Mouse (Mus musculus): ENCODE results near the gene Zkscan14. TPM values are rescaled to one million over a fixed set of nuclear protein-coding genes. Genes with fewer than 3 reads are reported as not detected.
A peak's percentile ranks its signal among the peaks of the same experiment; 100 is the strongest.
"Not testable (repeated sequence)": the region's sequence is repeated elsewhere in the genome, so short reads cannot be mapped to it uniquely, and the experiment has no call there.

Zkscan14 gene
- polyA plus RNA-seq (2014; fragmentation: Nextera tagmentation; extraction: Ambion mirVana) = 8.5 and 9.1 TPM in 2 replicates

DNA sequence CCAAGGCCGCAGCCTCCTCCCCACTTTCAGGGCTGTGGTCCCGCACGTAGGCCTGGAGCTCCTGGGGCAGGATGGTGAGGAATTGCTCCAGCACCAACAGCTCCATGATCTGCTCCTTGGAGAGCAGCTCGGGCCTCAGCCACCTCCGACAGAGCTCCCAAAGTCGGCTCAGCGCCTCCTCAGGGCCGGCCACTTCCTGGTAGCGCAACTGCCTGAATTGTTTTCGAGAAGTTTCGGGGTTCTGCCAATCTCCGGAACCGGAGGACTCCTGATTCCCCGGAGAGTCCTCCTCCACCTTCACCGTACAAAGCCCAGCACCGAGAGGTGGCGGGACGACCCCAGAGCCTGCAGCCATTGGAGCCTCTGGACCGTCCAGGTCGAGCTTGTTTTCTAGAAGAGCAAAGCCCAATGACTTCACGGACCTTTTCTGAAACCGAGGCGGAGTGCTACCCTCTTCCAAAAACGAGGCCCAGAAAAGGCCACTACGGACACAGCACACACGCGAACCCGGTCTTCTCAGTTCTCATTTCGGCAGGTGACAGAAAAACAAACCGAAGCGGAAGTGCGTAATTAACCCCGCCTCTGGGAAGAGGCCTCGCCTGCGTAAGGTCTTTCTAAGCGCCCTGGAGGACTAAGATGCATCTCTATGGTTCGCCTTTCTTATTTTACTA, at the start of gene Zkscan14:
Gene Zkscan14 (minus strand): TSS at position 548 of the 671 bp plus-strand sequence.
- peak within 1 kb of the TSS; percentile 87 for H3K4me3 ChIP-seq (ENCODE audit: low read depth, low read length)
- H3K9ac ChIP-seq (ENCODE audit: low read length) = peak within 1 kb of the TSS; percentile 72
- H3K27me3 ChIP-seq (replicated peaks; ENCODE audit: control insufficient read depth, insufficient read depth, low read length) = no peaks in the 10 kb centered on the region
- H3K4me2 ChIP-seq (ENCODE audit: low read length) = peak within 1 kb of the TSS; percentile 75
- DNase-seq (ENCODE audit: low spot score) = peak; percentile 84
- H3K4me1 ChIP-seq (replicated peaks; ENCODE audit: control insufficient read depth, insufficient read depth, low read length) = peaks cover 17% of the 10 kb centered on the region
- 2% methylated on average over 37 of the region's 37 CpGs for WGBS
- H3K9me3 ChIP-seq (ENCODE audit: control insufficient read depth, low read length) = no peaks in the 10 kb centered on the region
- H3K36me3 ChIP-seq (ENCODE audit: control insufficient read depth, insufficient read depth, low read length) = 0 out of 2 replicates have a peak, but pooled peaks cover 4% of the 10 kb centered on the region
- peak within 1 kb of the TSS; percentile 59; the same call in 1 of the 2 replicates for H3K27ac ChIP-seq (ENCODE audit: low read depth)
- no peak for ATAC-seq (replicated peaks; ENCODE audit: low FRiP score, low TSS enrichment, low read depth)

DNA sequence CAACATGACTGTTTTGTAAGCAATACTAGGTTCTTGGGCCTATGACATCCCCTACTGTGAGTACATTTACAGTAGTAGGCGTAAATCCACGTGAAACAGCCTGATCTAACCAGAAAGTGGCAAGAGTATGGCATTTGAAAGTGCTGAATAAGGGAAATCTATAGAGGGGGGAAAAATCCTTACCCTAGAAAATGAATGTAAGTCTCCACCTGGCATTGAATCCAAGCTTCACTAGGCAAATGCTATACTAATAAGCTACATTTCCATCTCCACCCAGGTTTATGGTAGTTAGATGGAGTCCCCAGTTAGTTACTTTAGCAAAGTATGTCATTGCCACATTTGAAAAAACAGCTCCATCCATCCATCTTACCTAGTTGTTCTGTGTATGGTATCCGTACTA, 47.9 kb upstream of the Zkscan14 start:
- Histone ChIP-seq H3K27me3 (replicated peaks; ENCODE audit: control insufficient read depth, insufficient read depth, low read length) (no peaks in the 10 kb centered on the region), H3K9ac (ENCODE audit: low read length) (no peak overlapping the region), H3K4me3 (ENCODE audit: low read depth, low read length) (no peak overlapping the region), H3K9me3 (ENCODE audit: control insufficient read depth, low read length) (no peaks in the 10 kb centered on the region), H3K27ac (ENCODE audit: low read depth) (no peak overlapping the region), H3K36me3 (ENCODE audit: control insufficient read depth, insufficient read depth, low read length) (peaks cover 57% of the 10 kb centered on the region), H3K4me1 (replicated peaks; ENCODE audit: control insufficient read depth, insufficient read depth, low read length) (no peaks in the 10 kb centered on the region), H3K4me2 (ENCODE audit: low read length) (no peak overlapping the region)
- DNase-seq (ENCODE audit: low spot score) = no peak
- no peak for ATAC-seq (replicated peaks; ENCODE audit: low FRiP score, low TSS enrichment, low read depth)
- WGBS = 93% methylated on average over 3 of the region's 3 CpGs

DNA sequence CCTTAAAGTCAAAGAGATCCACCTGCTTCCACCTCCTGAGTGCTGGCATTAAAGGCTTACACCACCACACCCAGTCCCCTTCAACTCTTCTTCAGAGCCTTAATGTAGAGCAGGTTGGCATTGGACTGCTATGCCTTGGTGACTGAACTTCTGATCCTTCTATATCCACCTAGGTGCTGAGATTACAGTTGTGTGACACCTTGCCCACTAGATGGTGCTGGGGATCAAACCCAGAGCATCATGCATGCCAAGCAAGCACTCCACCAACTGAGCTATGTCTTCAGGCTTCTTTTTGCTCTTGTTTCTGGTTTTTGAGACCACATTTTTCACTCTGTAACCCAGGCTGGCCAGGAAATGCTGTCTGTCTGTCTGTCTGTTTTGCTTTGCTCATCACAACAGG, 33.0 kb upstream of the Zkscan14 start:
- H3K36me3 ChIP-seq (ENCODE audit: control insufficient read depth, insufficient read depth, low read length) = peaks cover 62% of the 10 kb centered on the region

DNA sequence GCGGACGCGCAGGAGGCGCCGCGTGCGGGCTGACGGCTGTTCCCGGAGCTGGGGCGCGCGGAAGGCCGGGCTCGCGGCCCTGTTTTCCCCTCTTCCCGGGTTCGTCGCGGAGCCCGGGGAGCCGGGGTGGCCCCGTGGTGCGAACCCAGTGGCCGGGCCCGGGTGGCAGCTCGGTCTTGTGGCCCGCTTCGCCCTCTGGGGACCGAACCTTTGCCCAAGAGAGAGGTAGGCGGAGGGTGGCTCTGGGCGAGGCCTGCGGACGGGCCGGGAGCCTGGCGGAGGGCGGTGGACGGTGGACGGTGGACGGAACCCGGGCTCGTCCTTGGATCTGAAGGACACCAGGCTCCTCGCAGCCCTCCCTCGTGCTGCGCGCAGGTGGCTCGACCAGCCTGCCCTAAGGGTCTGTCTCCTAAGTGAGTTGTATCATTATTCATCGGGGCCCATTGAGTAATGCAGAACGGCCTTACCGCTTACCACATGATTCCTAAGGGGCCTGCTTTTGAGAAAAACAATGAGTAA, 30.3 kb upstream of the Zkscan14 start:
- Histone ChIP-seq H3K27me3 (replicated peaks; ENCODE audit: control insufficient read depth, insufficient read depth, low read length) (no peaks in the 10 kb centered on the region), H3K27ac (ENCODE audit: low read depth) (peak overlapping the region; percentile 91), H3K4me3 (ENCODE audit: low read depth, low read length) (peak overlapping the region; percentile 97), H3K4me2 (ENCODE audit: low read length) (peak overlapping the region; percentile 82), H3K36me3 (ENCODE audit: control insufficient read depth, insufficient read depth, low read length) (peaks cover 36% of the 10 kb centered on the region), H3K9ac (ENCODE audit: low read length) (peak overlapping the region; percentile 98), H3K9me3 (ENCODE audit: control insufficient read depth, low read length) (no peaks in the 10 kb centered on the region), H3K4me1 (replicated peaks; ENCODE audit: control insufficient read depth, insufficient read depth, low read length) (peaks cover 12% of the 10 kb centered on the region; the same call in 1 of the 2 replicates)
- no peak for DNase-seq (ENCODE audit: low spot score)
- peak; percentile 76 for ATAC-seq (replicated peaks; ENCODE audit: low FRiP score, low TSS enrichment, low read depth)
- under 1% methylated on average over 48 of the region's 49 CpGs for WGBS

More for the DNA sequence above, 33.0 kb upstream of the Zkscan14 start:
- Histone ChIP-seq H3K27ac (ENCODE audit: low read depth) (no peak overlapping the region), H3K4me1 (replicated peaks; ENCODE audit: control insufficient read depth, insufficient read depth, low read length) (peaks cover 12% of the 10 kb centered on the region; the same call in 1 of the 2 replicates), H3K9me3 (ENCODE audit: control insufficient read depth, low read length) (no peaks in the 10 kb centered on the region), H3K9ac (ENCODE audit: low read length) (no peak overlapping the region), H3K4me3 (ENCODE audit: low read depth, low read length) (no peak overlapping the region), H3K4me2 (ENCODE audit: low read length) (no peak overlapping the region), H3K27me3 (replicated peaks; ENCODE audit: control insufficient read depth, insufficient read depth, low read length) (no peaks in the 10 kb centered on the region)
- ATAC-seq (replicated peaks; ENCODE audit: low FRiP score, low TSS enrichment, low read depth) = no peak
- DNase-seq (ENCODE audit: low spot score) = no peak

DNA sequence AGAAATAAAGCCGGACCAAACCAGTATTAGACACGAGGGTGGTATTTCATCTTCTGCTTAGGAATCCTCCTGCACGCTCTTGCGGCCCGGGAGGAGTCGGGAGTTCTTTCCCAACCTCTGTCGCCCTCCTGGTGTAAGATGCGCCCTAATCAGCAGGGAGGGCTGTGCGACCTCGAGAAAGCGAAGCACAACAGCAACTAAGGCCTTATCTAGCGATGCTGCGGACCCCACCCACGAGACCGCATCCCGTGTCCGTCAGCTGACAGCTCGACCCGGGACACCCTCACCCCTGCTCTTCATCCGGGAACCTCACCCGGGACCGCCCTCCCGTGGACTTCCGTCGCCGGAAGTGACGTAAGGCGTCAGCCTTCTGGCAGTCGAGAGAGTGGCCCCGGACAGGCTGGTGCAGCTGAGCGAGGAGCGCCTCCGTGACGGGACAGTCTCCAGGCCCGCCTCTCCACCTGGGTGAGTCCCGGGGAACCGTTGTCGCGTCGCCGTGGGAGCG, 29.8 kb upstream of the Zkscan14 start, which contains the start of gene Zfp655:
Gene Zfp655 (plus strand): TSS at position 349 of the 505 bp plus-strand sequence.
- H3K27me3 ChIP-seq (replicated peaks; ENCODE audit: control insufficient read depth, insufficient read depth, low read length) = no peaks in the 10 kb centered on the region
- H3K27ac ChIP-seq (ENCODE audit: low read depth) = peak within 1 kb of the TSS; percentile 91
- H3K4me2 ChIP-seq (ENCODE audit: low read length) = peak within 1 kb of the TSS; percentile 82
- H3K4me1 ChIP-seq (replicated peaks; ENCODE audit: control insufficient read depth, insufficient read depth, low read length) = peaks cover 12% of the 10 kb centered on the region; the same call in 1 of the 2 replicates
- H3K9ac ChIP-seq (ENCODE audit: low read length) = peak within 1 kb of the TSS; percentile 98
- WGBS = under 1% methylated on average over 42 of the region's 42 CpGs
- DNase-seq (ENCODE audit: low spot score) (peak; percentile 99), ATAC-seq (replicated peaks; ENCODE audit: low FRiP score, low TSS enrichment, low read depth) (peak; percentile 98)
- peak within 1 kb of the TSS; percentile 97 for H3K4me3 ChIP-seq (ENCODE audit: low read depth, low read length)
- H3K9me3 ChIP-seq (ENCODE audit: control insufficient read depth, low read length) = no peaks in the 10 kb centered on the region
- H3K36me3 ChIP-seq (ENCODE audit: control insufficient read depth, insufficient read depth, low read length) = peaks cover 32% of the 10 kb centered on the region

DNA sequence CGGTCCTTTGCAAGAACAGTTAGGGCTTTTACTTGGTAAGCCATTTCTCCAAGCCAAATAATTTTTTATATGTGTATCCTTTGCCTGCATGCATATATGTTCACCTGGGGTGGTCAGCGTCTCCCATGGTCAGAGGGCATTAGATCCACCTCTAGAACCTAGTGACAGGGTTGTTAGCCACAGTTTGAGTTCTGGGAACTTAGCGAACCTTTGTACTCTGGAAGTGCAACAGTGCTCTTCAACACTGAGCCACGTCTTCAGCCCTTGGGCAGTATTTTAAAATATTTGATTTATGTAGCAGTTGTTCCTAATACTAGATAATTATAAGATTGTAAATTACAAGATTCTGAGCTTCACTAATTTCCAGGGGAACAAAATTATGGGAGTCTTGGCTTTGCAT, 29.0 kb upstream of the Zkscan14 start:
- H3K9ac ChIP-seq (ENCODE audit: low read length) = peak overlapping the region; percentile 98; the same call in 1 of the 2 replicates
- peaks cover 24% of the 10 kb centered on the region for H3K36me3 ChIP-seq (ENCODE audit: control insufficient read depth, insufficient read depth, low read length)
- WGBS = 89% methylated on average over 4 of the region's 4 CpGs
- H3K27me3 ChIP-seq (replicated peaks; ENCODE audit: control insufficient read depth, insufficient read depth, low read length) = no peaks in the 10 kb centered on the region
- H3K9me3 ChIP-seq (ENCODE audit: control insufficient read depth, low read length) = no peaks in the 10 kb centered on the region
- peaks cover 12% of the 10 kb centered on the region; the same call in 1 of the 2 replicates for H3K4me1 ChIP-seq (replicated peaks; ENCODE audit: control insufficient read depth, insufficient read depth, low read length)
- no peak for DNase-seq (ENCODE audit: low spot score)
- ATAC-seq (replicated peaks; ENCODE audit: low FRiP score, low TSS enrichment, low read depth) = no peak
- H3K4me3 ChIP-seq (ENCODE audit: low read depth, low read length) = peak overlapping the region; percentile 97; the same call in 1 of the 2 replicates
- H3K27ac ChIP-seq (ENCODE audit: low read depth) = no peak overlapping the region
- H3K4me2 ChIP-seq (ENCODE audit: low read length) = peak overlapping the region; percentile 82

DNA sequence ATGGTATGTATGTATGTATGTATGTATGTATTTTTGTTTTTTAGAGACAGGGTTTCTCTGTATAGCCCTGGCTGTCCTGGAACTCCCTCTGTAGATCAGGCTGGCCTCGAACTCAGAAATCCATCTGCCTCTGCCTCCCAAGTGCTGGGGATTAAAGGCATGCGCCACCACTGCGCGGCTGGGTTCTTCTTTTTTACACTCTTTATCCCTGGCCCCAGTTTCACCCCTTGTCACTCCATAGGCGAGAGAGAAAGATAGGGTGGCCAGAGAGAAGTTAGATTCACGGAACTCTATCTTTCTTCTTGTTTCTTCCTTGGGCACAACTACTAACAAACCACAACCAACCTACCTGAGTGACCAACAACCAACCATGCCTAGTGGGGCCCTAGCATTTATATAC, 27.6 kb upstream of the Zkscan14 start:
- Histone ChIP-seq H3K4me1 (replicated peaks; ENCODE audit: control insufficient read depth, insufficient read depth, low read length) (peaks cover 12% of the 10 kb centered on the region; the same call in 1 of the 2 replicates), H3K36me3 (ENCODE audit: control insufficient read depth, insufficient read depth, low read length) (peaks cover 10% of the 10 kb centered on the region)
- ATAC-seq (replicated peaks; ENCODE audit: low FRiP score, low TSS enrichment, low read depth); H3K27ac ChIP-seq (ENCODE audit: low read depth); H3K4me3 ChIP-seq (ENCODE audit: low read depth, low read length); H3K9me3 ChIP-seq (ENCODE audit: control insufficient read depth, low read length); DNase-seq (ENCODE audit: low spot score); H3K4me2 ChIP-seq (ENCODE audit: low read length); H3K27me3 ChIP-seq (replicated peaks; ENCODE audit: control insufficient read depth, insufficient read depth, low read length); H3K9ac ChIP-seq (ENCODE audit: low read length): not testable (repeated sequence)
- 83% methylated on average over 6 of the region's 6 CpGs for WGBS

DNA sequence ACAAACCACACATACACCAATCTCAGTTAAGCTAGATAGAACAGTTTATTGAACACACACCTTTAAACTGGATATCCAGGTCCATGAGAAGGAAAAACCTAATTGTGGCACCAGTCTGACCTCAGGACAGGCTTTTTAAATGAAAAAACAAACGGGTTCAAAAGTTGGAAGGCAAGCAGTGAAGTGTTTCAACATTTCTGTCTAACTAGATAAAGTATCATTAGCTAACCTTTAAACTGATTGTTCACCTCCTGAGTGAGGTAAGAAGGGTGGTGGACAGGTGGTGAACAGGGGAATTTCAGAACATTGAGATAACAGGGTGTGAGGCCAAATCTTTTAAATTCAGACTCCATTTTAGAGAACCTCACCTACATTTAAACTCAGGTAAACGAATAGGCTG, 24.8 kb upstream of the Zkscan14 start:
- Histone ChIP-seq H3K4me2 (ENCODE audit: low read length) (no peak overlapping the region), H3K4me1 (replicated peaks; ENCODE audit: control insufficient read depth, insufficient read depth, low read length) (0 out of 2 replicates have a peak, but pooled peaks cover 4% of the 10 kb centered on the region), H3K27ac (ENCODE audit: low read depth) (no peak overlapping the region), H3K9ac (ENCODE audit: low read length) (no peak overlapping the region), H3K4me3 (ENCODE audit: low read depth, low read length) (no peak overlapping the region), H3K27me3 (replicated peaks; ENCODE audit: control insufficient read depth, insufficient read depth, low read length) (no peaks in the 10 kb centered on the region), H3K36me3 (ENCODE audit: control insufficient read depth, insufficient read depth, low read length) (peaks cover 7% of the 10 kb centered on the region), H3K9me3 (ENCODE audit: control insufficient read depth, low read length) (no peaks in the 10 kb centered on the region)
- WGBS = 61% methylated on average over 2 of the region's 2 CpGs
- ATAC-seq (replicated peaks; ENCODE audit: low FRiP score, low TSS enrichment, low read depth) (no peak), DNase-seq (ENCODE audit: low spot score) (no peak)

Data from intestine, embryonic 14.5 days (tissue).